Mouse (Mus musculus): Measurements from ENCODE around the gene Rhobtb3. TPM values are rescaled to one million over a fixed set of nuclear protein-coding genes. Genes with fewer than 3 reads are reported as not detected.
"Not testable (repeated sequence)": the region's sequence is repeated elsewhere in the genome, so short reads cannot be mapped to it uniquely, and the experiment has no call there.

The Rhobtb3 gene
- polyA plus RNA-seq, 1 experiment, result 0.61 TPM

GRCm38 (mm10) chr13:75930660-75931059 lies 13.1 kb downstream of the Rhobtb3 start:
- TF ChIP-seq CTCF (IDR thresholded peaks at IDR 0.05; ENCODE audit: borderline replicate concordance, control insufficient read depth, extremely low read depth, insufficient read depth, low read length, poor library complexity) (no peak), POLR2A (IDR thresholded peaks at IDR 0.05; ENCODE audit: control insufficient read depth, extremely low read depth, insufficient read depth, low read length, poor library complexity) (no peak)
- Histone ChIP-seq H3K4me1 (replicated peaks; ENCODE audit: control insufficient read depth, insufficient read depth, low read length) (peaks cover 2% of the 10 kb centered on the region; the same call in 1 of the 2 replicates), H3K36me3 (ENCODE audit: control insufficient read depth, insufficient read depth, low read length) (no peaks in the 10 kb centered on the region), H3K27me3 (ENCODE audit: control insufficient read depth, insufficient read depth, low read length) (no peaks in the 10 kb centered on the region), H3K27ac (ENCODE audit: control insufficient read depth, insufficient read depth, low read length) (no peak overlapping the region), H3K4me3 (ENCODE audit: control insufficient read depth, insufficient read depth, low read length) (no peak overlapping the region)
- 50% methylated on average over 2 of the region's 2 CpGs for WGBS
- DNase-seq, result no peak

- DNase-seq, result no peak
- Histone ChIP-seq H3K4me3 (ENCODE audit: control insufficient read depth, insufficient read depth, low read length) (no peak overlapping the region), H3K27me3 (ENCODE audit: control insufficient read depth, insufficient read depth, low read length) (no peaks in the 10 kb centered on the region), H3K27ac (ENCODE audit: control insufficient read depth, insufficient read depth, low read length) (no peak overlapping the region), H3K4me1 (replicated peaks; ENCODE audit: control insufficient read depth, insufficient read depth, low read length) (peaks cover 2% of the 10 kb centered on the region; the same call in 1 of the 2 replicates), H3K36me3 (ENCODE audit: control insufficient read depth, insufficient read depth, low read length) (no peaks in the 10 kb centered on the region)
- TF ChIP-seq POLR2A (IDR thresholded peaks at IDR 0.05; ENCODE audit: control insufficient read depth, extremely low read depth, insufficient read depth, low read length, poor library complexity), result no peak
- TF ChIP-seq CTCF (IDR thresholded peaks at IDR 0.05; ENCODE audit: borderline replicate concordance, control insufficient read depth, extremely low read depth, insufficient read depth, low read length, poor library complexity), result no peak
- 96% methylated on average over 20 of the region's 20 CpGs for WGBS
These were observed 13.7 kb downstream of the Rhobtb3 start for GRCm38 (mm10) chr13:75930023-75930422.

GRCm38 (mm10) chr13:75929071-75929470 lies 14.7 kb downstream of the Rhobtb3 start:
- H3K4me3 ChIP-seq (ENCODE audit: control insufficient read depth, insufficient read depth, low read length); H3K27me3 ChIP-seq (ENCODE audit: control insufficient read depth, insufficient read depth, low read length); H3K4me1 ChIP-seq (replicated peaks; ENCODE audit: control insufficient read depth, insufficient read depth, low read length); H3K27ac ChIP-seq (ENCODE audit: control insufficient read depth, insufficient read depth, low read length); DNase-seq; H3K36me3 ChIP-seq (ENCODE audit: control insufficient read depth, insufficient read depth, low read length): not testable (repeated sequence)
- 93% methylated on average over 5 of the region's 5 CpGs for WGBS

GRCm38 (mm10) chr13:75927951-75928350 lies 15.8 kb downstream of the Rhobtb3 start:
- TF ChIP-seq CTCF (IDR thresholded peaks at IDR 0.05; ENCODE audit: borderline replicate concordance, control insufficient read depth, extremely low read depth, insufficient read depth, low read length, poor library complexity) (no peak), POLR2A (IDR thresholded peaks at IDR 0.05; ENCODE audit: control insufficient read depth, extremely low read depth, insufficient read depth, low read length, poor library complexity) (no peak)
- Histone ChIP-seq H3K4me1 (replicated peaks; ENCODE audit: control insufficient read depth, insufficient read depth, low read length) (peaks cover 2% of the 10 kb centered on the region; the same call in 1 of the 2 replicates), H3K27ac (ENCODE audit: control insufficient read depth, insufficient read depth, low read length) (no peak overlapping the region), H3K36me3 (ENCODE audit: control insufficient read depth, insufficient read depth, low read length) (no peaks in the 10 kb centered on the region), H3K4me3 (ENCODE audit: control insufficient read depth, insufficient read depth, low read length) (no peak overlapping the region), H3K27me3 (ENCODE audit: control insufficient read depth, insufficient read depth, low read length) (no peaks in the 10 kb centered on the region)
- DNase-seq, result no peak

GRCm38 (mm10) chr13:75914151-75914550 lies 29.6 kb downstream of the Rhobtb3 start:
- TF ChIP-seq POLR2A (IDR thresholded peaks at IDR 0.05; ENCODE audit: control insufficient read depth, extremely low read depth, insufficient read depth, low read length, poor library complexity) (no peak), CTCF (IDR thresholded peaks at IDR 0.05; ENCODE audit: borderline replicate concordance, control insufficient read depth, extremely low read depth, insufficient read depth, low read length, poor library complexity) (no peak)

GRCm38 (mm10) chr13:75908187-75908586 lies 35.5 kb downstream of the Rhobtb3 start:
- H3K27ac ChIP-seq (ENCODE audit: control insufficient read depth, insufficient read depth, low read length), result no peak overlapping the region
- H3K4me3 ChIP-seq (ENCODE audit: control insufficient read depth, insufficient read depth, low read length), result no peak overlapping the region
- WGBS, result 92% methylated on average over 2 of the region's 2 CpGs
- H3K27me3 ChIP-seq (ENCODE audit: control insufficient read depth, insufficient read depth, low read length), result no peaks in the 10 kb centered on the region
- H3K4me1 ChIP-seq (replicated peaks; ENCODE audit: control insufficient read depth, insufficient read depth, low read length), result no peaks in the 10 kb centered on the region
- no peak for DNase-seq
- TF ChIP-seq CTCF (IDR thresholded peaks at IDR 0.05; ENCODE audit: borderline replicate concordance, control insufficient read depth, extremely low read depth, insufficient read depth, low read length, poor library complexity), result no peak
- no peak for TF ChIP-seq POLR2A (IDR thresholded peaks at IDR 0.05; ENCODE audit: control insufficient read depth, extremely low read depth, insufficient read depth, low read length, poor library complexity)
- no peaks in the 10 kb centered on the region for H3K36me3 ChIP-seq (ENCODE audit: control insufficient read depth, insufficient read depth, low read length)

More at GRCm38 (mm10) chr13:75914151-75914550, 29.6 kb downstream of the Rhobtb3 start:
- H3K27me3 ChIP-seq (ENCODE audit: control insufficient read depth, insufficient read depth, low read length), result no peaks in the 10 kb centered on the region
- H3K27ac ChIP-seq (ENCODE audit: control insufficient read depth, insufficient read depth, low read length), result no peak overlapping the region
- no peaks in the 10 kb centered on the region for H3K4me1 ChIP-seq (replicated peaks; ENCODE audit: control insufficient read depth, insufficient read depth, low read length)
- DNase-seq, result no peak
- no peaks in the 10 kb centered on the region for H3K36me3 ChIP-seq (ENCODE audit: control insufficient read depth, insufficient read depth, low read length)
- H3K4me3 ChIP-seq (ENCODE audit: control insufficient read depth, insufficient read depth, low read length), result no peak overlapping the region
- 83% methylated on average over 4 of the region's 4 CpGs for WGBS

- WGBS, result 89% methylated on average over 5 of the region's 5 CpGs
- no peak for TF ChIP-seq CTCF (IDR thresholded peaks at IDR 0.05; ENCODE audit: borderline replicate concordance, control insufficient read depth, extremely low read depth, insufficient read depth, low read length, poor library complexity)
- TF ChIP-seq POLR2A (IDR thresholded peaks at IDR 0.05; ENCODE audit: control insufficient read depth, extremely low read depth, insufficient read depth, low read length, poor library complexity), result no peak
- DNase-seq, result no peak
- no peak overlapping the region for H3K27ac ChIP-seq (ENCODE audit: control insufficient read depth, insufficient read depth, low read length)
- no peaks in the 10 kb centered on the region for H3K36me3 ChIP-seq (ENCODE audit: control insufficient read depth, insufficient read depth, low read length)
- no peak overlapping the region for H3K4me3 ChIP-seq (ENCODE audit: control insufficient read depth, insufficient read depth, low read length)
- no peaks in the 10 kb centered on the region for H3K27me3 ChIP-seq (ENCODE audit: control insufficient read depth, insufficient read depth, low read length)
- no peaks in the 10 kb centered on the region for H3K4me1 ChIP-seq (replicated peaks; ENCODE audit: control insufficient read depth, insufficient read depth, low read length)
These were observed 36.6 kb downstream of the Rhobtb3 start for GRCm38 (mm10) chr13:75907133-75907532.

Measured in thymus, adult 2 months (tissue).